Mouse (Mus musculus) small intestine, adult 2 months (tissue): Measurements from ENCODE around the gene Lama4.

Source experiments
- CTCF ChIP-seq: fragments of 200-500 bp; IDR thresholded peaks from 2 replicates; pipeline ENCODE4 v1.5.1; 2012; ENCODE audit warnings: low read depth, mild to moderate bottlenecking, control low read depth, inconsistent platforms, low read length, moderate library complexity, mixed read lengths; ENCODE audit not compliant: insufficient replicate concordance, insufficient read length; ENCODE audit errors: extremely low read depth
- POLR2A ChIP-seq: fragments of 200-500 bp; IDR thresholded peaks from 2 replicates; pipeline ENCODE4 v1.6.1; 2012; ENCODE audit warnings: low read depth, mild to moderate bottlenecking, control low read depth, inconsistent platforms, low read length, moderate library complexity

GRCm38 (mm10) chr10:39003520-39003919 lies 38.2 kb downstream of the Lama4 start:
- TF ChIP-seq POLR2A, result no peak
- TF ChIP-seq CTCF, result no peak
